Mouse (Mus musculus): ENCODE data around the gene Tjp2. TPM values are rescaled to one million over a fixed set of nuclear protein-coding genes. Genes with fewer than 3 reads are reported as not detected.
A peak's percentile ranks its signal among the peaks of the same experiment; 100 is the strongest.

Gene Tjp2
- 10.1 and 15.3 TPM in 2 replicates for polyA plus RNA-seq (2015; fragmentation: Nextera tagmentation; extraction: Ambion mirVana)

DNA sequence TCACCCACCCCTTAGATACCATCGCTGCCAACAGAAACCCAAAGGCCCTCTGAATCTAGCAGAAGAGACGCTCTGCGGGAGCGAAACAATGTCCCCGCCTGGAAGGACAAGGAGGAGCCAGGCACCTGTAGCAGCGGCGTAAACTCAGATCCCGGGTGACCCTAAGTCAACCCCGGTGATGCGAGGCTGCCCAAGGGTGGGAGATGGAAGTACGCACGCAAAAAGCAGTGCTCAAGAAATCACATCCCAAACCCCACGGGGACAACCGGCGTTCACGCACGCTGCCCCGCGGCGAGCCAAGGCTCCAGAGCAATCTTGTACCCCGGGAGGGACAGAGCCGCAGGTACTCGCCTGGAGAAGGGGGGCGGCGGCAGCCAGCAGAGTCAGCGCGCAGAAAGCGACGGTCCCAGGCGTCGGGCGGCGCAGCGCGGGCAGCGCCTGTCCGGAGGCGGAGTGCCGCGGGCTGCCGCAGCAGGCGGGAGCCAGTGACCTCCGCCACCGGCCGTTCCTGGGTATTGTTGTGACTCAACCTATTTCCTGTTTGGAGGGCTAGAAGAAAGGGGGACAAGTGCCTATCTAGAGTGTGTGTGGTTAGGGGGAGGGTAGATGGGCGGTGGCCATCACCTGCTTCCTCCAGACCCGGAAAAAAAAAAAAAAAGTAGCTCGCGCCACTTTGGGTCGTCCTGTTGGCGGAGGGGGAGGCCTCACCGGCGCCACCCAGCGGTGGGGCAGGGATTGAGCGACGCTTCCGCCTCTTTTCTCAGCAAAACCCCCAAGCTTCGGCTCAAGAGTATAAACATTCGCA lies at the start of gene Tjp2:
Gene Tjp2 (minus strand): TSS at position 531 of the 805 bp plus-strand sequence.
- H3K9me3 ChIP-seq (replicated peaks): no peaks in the 10 kb centered on the region
- peak within 1 kb of the TSS; percentile 24; the same call in 1 of the 2 replicates for H3K27ac ChIP-seq (replicated peaks)
- peak within 1 kb of the TSS; percentile 89 for H3K4me2 ChIP-seq
- peaks cover 35% of the 10 kb centered on the region for H3K27me3 ChIP-seq (replicated peaks)
- peak; percentile 55; the same call in 1 of the 2 replicates for ATAC-seq (ENCODE audit: low FRiP score)
- H3K9ac ChIP-seq (replicated peaks): peak within 1 kb of the TSS; percentile 29; the same call in 1 of the 2 replicates
- H3K36me3 ChIP-seq: no peaks in the 10 kb centered on the region
- peaks cover 14% of the 10 kb centered on the region for H3K4me1 ChIP-seq
- under 1% methylated on average over 59 of the region's 59 CpGs for WGBS
- H3K4me3 ChIP-seq (replicated peaks): peak within 1 kb of the TSS; percentile 44

DNA sequence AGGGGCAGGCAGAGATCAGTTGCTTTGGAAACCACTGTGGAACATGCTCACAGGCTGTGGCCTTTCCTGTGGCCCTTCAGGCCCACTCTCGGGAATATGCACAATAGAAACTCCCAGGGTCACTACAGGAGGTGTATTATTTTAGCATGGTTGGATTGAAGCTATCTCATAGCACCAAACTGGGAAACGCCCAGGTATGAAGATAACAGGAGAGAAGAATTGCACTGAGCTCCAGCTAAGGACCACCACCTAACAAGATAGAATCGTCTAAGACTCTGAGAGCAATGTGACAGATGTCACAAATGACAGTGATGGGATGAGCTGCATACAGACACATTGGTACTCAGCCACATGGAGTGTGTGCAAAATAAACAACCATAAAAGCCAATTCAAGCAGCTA lies 49.5 kb upstream of the Tjp2 start:
- no peaks in the 10 kb centered on the region for H3K36me3 ChIP-seq
- H3K27ac ChIP-seq (replicated peaks): no peak overlapping the region
- H3K4me2 ChIP-seq: no peak overlapping the region
- WGBS: 69% methylated on average over 3 of the region's 3 CpGs
- H3K9ac ChIP-seq (replicated peaks): no peak overlapping the region
- ATAC-seq (ENCODE audit: low FRiP score): no peak
- H3K9me3 ChIP-seq (replicated peaks): no peaks in the 10 kb centered on the region
- no peaks in the 10 kb centered on the region for H3K27me3 ChIP-seq (replicated peaks)
- peaks cover 18% of the 10 kb centered on the region for H3K4me1 ChIP-seq
- no peak overlapping the region for H3K4me3 ChIP-seq (replicated peaks)

DNA sequence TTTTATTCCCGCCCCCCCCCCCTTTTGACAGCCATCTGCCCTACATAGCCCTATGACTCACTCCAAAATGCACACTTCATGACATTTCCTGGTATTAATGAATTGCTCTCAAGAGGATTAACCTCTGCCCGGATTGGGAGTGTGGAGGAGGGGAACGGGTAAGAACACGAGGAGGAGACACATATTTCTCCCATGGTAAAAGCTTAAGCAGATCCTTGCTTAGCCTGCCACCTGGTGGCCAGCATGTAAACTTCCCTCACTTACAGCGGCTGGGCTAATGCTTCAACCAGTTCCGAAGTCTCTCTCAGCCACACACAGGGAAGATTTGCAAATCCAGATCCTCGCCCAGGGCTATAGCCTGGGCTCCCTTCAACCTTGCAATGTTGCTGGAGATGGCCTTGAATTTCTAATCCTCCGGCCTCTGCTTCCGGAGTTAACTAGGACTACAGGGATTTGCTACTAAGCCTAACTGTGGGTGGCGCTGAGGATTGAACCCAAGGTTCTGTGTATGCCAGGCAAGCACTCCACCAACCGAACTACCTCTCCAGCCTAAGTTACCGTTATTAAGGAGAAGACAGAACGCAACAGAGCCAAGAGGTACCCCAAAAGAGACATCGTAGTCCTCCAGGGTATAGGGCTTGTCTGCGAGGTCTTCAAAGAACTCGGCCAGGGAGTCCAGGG lies 47.1 kb upstream of the Tjp2 start:
- Histone ChIP-seq H3K36me3 (no peaks in the 10 kb centered on the region), H3K9ac (replicated peaks) (no peak overlapping the region), H3K4me1 (peaks cover 13% of the 10 kb centered on the region), H3K27me3 (replicated peaks) (no peaks in the 10 kb centered on the region), H3K9me3 (replicated peaks) (no peaks in the 10 kb centered on the region), H3K4me2 (peak overlapping the region; percentile 37), H3K4me3 (replicated peaks) (no peak overlapping the region), H3K27ac (replicated peaks) (no peak overlapping the region)
- 47% methylated on average over 16 of the region's 16 CpGs for WGBS
- ATAC-seq (ENCODE audit: low FRiP score): peak; percentile 82

DNA sequence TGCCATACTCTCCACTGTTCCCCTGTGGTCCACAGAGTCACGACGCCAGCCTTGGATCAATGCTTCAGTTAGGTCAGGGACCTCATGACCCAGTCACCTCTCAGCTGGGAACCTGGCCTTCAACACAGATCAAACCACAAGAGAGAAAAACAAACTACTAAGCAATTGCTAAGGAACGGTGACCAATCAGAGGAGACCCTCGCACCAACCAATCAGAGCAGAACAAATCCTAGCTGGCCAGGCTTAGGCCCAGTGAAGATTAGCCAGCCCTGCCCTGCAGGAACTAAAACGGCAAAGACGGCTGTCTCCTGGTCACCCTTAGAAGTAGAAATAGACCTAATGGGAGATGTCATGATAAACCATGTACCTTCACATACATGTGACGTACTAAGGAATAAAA lies 46.5 kb upstream of the Tjp2 start:
- Histone ChIP-seq H3K9me3 (replicated peaks) (no peaks in the 10 kb centered on the region), H3K4me2 (peak overlapping the region; percentile 37), H3K27ac (replicated peaks) (no peak overlapping the region), H3K4me1 (peaks cover 13% of the 10 kb centered on the region), H3K27me3 (replicated peaks) (no peaks in the 10 kb centered on the region), H3K36me3 (no peaks in the 10 kb centered on the region), H3K4me3 (replicated peaks) (no peak overlapping the region), H3K9ac (replicated peaks) (no peak overlapping the region)
- ATAC-seq (ENCODE audit: low FRiP score): peak; percentile 71
- 45% methylated on average over 7 of the region's 7 CpGs for WGBS

GRCm38 (mm10) chr19:24268531-24268930 lies 43.7 kb upstream of the Tjp2 start:
- no peaks in the 10 kb centered on the region for H3K27me3 ChIP-seq (replicated peaks)
- H3K9me3 ChIP-seq (replicated peaks): no peaks in the 10 kb centered on the region
- H3K27ac ChIP-seq (replicated peaks): no peak overlapping the region
- ATAC-seq (ENCODE audit: low FRiP score): no peak
- H3K36me3 ChIP-seq: peaks cover 8% of the 10 kb centered on the region; the same call in 1 of the 2 replicates
- 40% methylated on average over 4 of the region's 4 CpGs for WGBS
- H3K4me2 ChIP-seq: no peak overlapping the region
- no peak overlapping the region for H3K4me3 ChIP-seq (replicated peaks)
- no peak overlapping the region for H3K9ac ChIP-seq (replicated peaks)
- H3K4me1 ChIP-seq: peaks cover 13% of the 10 kb centered on the region

- no peak for ATAC-seq (ENCODE audit: low FRiP score)
Observed at GRCm38 (mm10) chr19:24266046-24266830, 41.4 kb upstream of the Tjp2 start.

DNA sequence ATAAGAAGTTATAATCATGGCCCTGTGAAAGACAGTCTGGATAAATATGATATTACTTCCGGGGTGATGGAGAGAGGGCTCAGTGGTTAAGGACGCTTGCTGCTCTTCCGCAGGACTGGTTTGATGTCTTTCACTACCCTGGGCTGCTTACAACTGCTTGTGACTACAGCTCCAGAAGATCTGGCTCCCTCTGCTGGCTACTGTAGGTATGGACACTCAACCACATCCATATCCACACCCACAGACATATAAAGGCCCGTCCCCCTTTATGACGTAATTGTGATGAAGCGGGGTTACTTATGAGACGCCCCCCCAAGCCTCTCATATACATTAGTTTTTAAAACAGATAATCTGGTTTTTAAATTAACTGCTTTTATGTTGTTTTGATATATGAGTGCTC lies 40.2 kb upstream of the Tjp2 start:
- peak; percentile 61; the same call in 1 of the 2 replicates for ATAC-seq (ENCODE audit: low FRiP score)

More at GRCm38 (mm10) chr19:24266046-24266830, 41.4 kb upstream of the Tjp2 start:
- Histone ChIP-seq H3K36me3 (peaks cover 8% of the 10 kb centered on the region; the same call in 1 of the 2 replicates), H3K27me3 (replicated peaks) (no peaks in the 10 kb centered on the region), H3K9me3 (replicated peaks) (no peaks in the 10 kb centered on the region), H3K27ac (replicated peaks) (no peak overlapping the region), H3K4me3 (replicated peaks) (no peak overlapping the region), H3K9ac (replicated peaks) (no peak overlapping the region), H3K4me2 (no peak overlapping the region), H3K4me1 (peaks cover 5% of the 10 kb centered on the region; the same call in 1 of the 2 replicates)
- 79% methylated on average over 7 of the region's 7 CpGs for WGBS

DNA sequence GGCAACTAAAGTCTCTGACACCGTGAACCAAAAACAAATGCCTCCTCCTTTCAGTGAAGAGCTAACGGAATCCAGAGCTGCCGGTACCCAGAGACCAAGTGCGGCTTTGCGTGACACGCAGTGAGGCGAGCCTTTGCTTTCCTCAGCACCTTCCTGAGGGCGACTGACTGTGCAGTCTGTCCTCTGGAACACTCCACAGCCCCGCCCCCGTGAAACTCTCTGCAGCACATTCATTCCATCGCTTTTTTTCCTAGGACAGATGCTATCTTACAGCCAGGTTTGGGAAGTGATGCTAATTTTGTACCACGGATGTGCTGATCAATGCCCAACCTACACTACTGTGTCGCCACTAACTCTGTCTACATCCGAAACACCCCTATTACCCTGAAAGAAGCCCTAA lies 37.9 kb upstream of the Tjp2 start:
- Histone ChIP-seq H3K4me3 (replicated peaks) (no peak overlapping the region), H3K9ac (replicated peaks) (no peak overlapping the region), H3K4me1 (no peaks in the 10 kb centered on the region), H3K27me3 (replicated peaks) (no peaks in the 10 kb centered on the region), H3K27ac (replicated peaks) (no peak overlapping the region), H3K36me3 (peaks cover 11% of the 10 kb centered on the region; the same call in 1 of the 2 replicates), H3K9me3 (replicated peaks) (no peaks in the 10 kb centered on the region), H3K4me2 (no peak overlapping the region)
- WGBS: 96% methylated on average over 14 of the region's 14 CpGs
- ATAC-seq (ENCODE audit: low FRiP score): no peak

More for the DNA sequence above, 40.2 kb upstream of the Tjp2 start:
- Histone ChIP-seq H3K27me3 (replicated peaks) (no peaks in the 10 kb centered on the region), H3K9ac (replicated peaks) (no peak overlapping the region), H3K9me3 (replicated peaks) (no peaks in the 10 kb centered on the region), H3K4me2 (no peak overlapping the region), H3K36me3 (peaks cover 11% of the 10 kb centered on the region; the same call in 1 of the 2 replicates), H3K4me1 (no peaks in the 10 kb centered on the region), H3K27ac (replicated peaks) (no peak overlapping the region), H3K4me3 (replicated peaks) (no peak overlapping the region)
- 46% methylated on average over 7 of the region's 7 CpGs for WGBS

DNA sequence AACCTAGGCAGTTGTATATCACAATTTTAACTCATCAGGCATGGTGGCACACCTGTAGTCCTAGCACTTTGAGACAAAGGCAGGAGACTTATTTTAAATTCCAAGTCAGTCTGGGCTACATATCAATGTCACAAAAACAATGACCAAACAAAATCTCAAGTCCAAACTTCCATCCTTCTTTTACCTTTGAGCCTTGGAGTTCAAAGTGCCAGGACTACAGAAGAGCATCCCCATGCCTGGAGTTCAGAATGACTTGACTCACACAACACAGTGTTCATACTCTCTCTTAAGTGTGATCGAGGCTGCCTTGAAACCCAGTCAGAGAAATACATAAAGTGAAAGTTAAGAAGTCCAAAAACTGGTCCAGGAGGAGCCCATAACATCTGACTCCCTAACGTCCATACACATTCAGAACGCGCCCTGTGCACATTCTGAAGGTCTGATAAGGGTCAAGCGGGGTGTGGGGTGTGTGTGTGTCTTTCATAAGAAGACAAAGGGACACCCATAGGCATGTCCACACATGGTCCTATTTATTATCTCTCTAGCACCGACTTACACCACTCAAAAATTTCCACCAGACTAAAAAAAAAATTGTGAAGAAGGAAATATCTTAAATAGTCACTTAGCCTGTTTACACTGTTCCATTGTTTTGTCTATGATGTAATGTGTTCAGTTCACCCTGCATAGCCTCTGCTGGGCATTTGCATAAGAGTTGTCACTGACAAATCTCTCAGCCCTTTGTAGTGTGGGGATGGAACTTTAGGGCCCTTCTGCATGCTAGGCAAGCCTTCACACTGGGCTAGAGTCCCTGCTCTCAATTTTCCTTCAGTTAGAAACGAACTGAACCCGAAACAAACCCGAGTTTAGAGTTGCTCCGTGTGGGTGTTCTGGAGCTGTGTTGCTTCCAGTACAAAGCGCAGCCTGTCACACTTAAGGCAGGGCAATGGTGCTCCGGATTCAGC lies 34.8 kb upstream of the Tjp2 start:
- H3K4me1 ChIP-seq: no peaks in the 10 kb centered on the region
- no peak for ATAC-seq (ENCODE audit: low FRiP score)
- H3K4me2 ChIP-seq: no peak overlapping the region
- no peak overlapping the region for H3K9ac ChIP-seq (replicated peaks)
- H3K27ac ChIP-seq (replicated peaks): no peak overlapping the region
- 50% methylated on average over 12 of the region's 12 CpGs for WGBS
- H3K4me3 ChIP-seq (replicated peaks): no peak overlapping the region
- H3K36me3 ChIP-seq: 0 out of 2 replicates have a peak, but pooled peaks cover 7% of the 10 kb centered on the region
- H3K27me3 ChIP-seq (replicated peaks): no peaks in the 10 kb centered on the region
- no peaks in the 10 kb centered on the region for H3K9me3 ChIP-seq (replicated peaks)

DNA sequence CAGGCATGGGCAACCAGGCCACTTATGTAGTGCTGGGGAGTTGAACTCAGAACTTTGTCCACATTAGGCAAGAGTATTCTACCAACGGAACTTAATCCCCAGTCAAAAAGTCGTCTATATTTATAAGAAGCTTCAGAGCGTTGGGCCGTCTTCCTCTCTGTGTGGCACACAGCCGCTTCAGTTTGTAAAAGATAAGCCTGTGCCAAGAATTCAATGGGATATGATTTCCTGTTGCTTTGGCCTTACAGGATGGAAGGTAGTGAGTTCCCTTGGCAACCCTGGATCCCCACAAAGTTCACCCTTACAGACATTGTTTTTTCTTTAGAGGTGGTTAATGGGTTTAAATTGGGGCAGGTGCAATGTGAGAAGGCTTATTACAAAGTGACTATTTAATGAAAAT lies 33.5 kb upstream of the Tjp2 start:
- Histone ChIP-seq H3K4me2 (no peak overlapping the region), H3K27me3 (replicated peaks) (no peaks in the 10 kb centered on the region), H3K4me1 (no peaks in the 10 kb centered on the region), H3K9me3 (replicated peaks) (no peaks in the 10 kb centered on the region), H3K27ac (replicated peaks) (no peak overlapping the region), H3K9ac (replicated peaks) (no peak overlapping the region), H3K4me3 (replicated peaks) (no peak overlapping the region), H3K36me3 (0 out of 2 replicates have a peak, but pooled peaks cover 3% of the 10 kb centered on the region)
- no peak for ATAC-seq (ENCODE audit: low FRiP score)
- 87% methylated on average over 5 of the region's 5 CpGs for WGBS
